Mouse (Mus musculus) hematopoietic stem cell, adult 5-6 weeks (primary cell): ENCODE results near the gene Faim2. TPM values are rescaled to one million over a fixed set of nuclear protein-coding genes. Genes with fewer than 3 reads are reported as not detected.
A peak's percentile ranks its signal among the peaks of the same experiment; 100 is the strongest.

Experiments used
- ATAC-seq, 2 experiments: fragments of 125-278 bp in 1 of 2; replicated peaks in 1 of 2; 2 replicates each; pipeline ENCODE4 v1.8.0; 2016 to 2017; ENCODE audit warnings: inconsistent platforms in 2 of 2, mild to moderate bottlenecking in 2 of 2, moderate number of reproducible peaks in 2 of 2, low read depth in 1 of 2, moderate TSS enrichment in 1 of 2; ENCODE audit not compliant: low FRiP score in 2 of 2, poor library complexity in 2 of 2, severe bottlenecking in 2 of 2, insufficient read depth in 1 of 2, low TSS enrichment in 1 of 2
- total RNA-seq: library from RNA; stranded (forward); fragments of 172-1452, 232-1000 nt; gene quantifications from 2 replicates; pipeline ENCODE4 v1.2.3, GENCODE M21; 2017

Faim2 gene
- total RNA-seq, 1 experiment from 2014 or later, result not detected

- ATAC-seq, result no peak
Measured at GRCm38 (mm10) chr15:99517715-99518114, 10.2 kb downstream of the Faim2 start.

DNA sequence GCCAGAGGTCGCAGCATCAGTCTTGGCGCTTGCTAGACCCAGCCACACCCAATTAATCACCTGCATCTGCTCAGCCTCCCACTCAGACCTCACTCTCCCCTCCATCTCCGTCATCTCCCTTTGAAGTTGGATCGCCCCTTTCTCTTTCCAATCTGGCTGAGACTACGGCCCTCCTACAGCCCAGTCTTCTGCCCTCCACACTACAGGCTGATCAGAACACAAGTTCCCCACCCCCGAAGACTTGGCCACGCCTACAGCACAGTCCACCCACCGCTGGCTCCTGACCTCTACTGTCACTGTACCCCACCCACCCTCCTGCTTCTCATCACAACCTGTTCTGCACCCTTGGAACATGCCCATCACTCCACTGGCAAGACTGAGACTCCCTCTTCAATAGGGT lies 11.2 kb downstream of the Faim2 start:
- ATAC-seq, result no peak

DNA sequence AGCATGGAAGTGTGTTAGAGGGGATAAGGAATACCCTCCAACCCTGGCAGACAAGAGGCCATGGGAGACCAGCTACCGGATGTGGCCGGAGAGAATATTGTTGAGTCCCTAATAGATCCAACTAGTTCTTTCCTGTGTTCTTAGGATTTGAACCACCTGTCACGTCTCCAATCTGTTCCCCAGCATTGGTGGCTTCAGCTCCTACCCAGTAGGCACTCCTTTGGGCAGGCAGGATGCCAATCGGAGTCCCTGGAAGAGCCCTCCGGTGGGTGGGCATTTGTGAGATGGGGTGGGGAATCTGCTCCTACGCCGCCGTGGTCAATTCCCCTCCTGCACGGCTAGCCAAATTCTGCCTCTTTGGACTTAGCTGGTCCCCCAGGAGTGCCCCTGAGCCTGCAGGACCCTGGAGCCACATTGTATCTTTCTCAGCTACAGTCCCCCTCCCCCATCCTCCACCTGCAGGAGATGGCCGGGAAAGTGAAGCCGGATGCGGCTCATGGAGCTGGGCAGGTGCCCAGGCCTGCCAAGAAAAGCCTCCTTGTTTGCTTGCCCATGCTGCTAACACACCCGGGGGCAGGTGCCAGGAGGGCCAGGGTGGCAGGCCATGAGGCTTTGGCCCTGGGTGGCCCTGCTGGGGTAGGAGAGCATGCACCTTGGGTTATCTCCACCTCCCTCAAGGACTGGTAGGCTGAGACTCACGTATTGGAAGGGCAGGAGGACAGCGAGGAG lies 16.0 kb downstream of the Faim2 start:
- no peak for ATAC-seq

DNA sequence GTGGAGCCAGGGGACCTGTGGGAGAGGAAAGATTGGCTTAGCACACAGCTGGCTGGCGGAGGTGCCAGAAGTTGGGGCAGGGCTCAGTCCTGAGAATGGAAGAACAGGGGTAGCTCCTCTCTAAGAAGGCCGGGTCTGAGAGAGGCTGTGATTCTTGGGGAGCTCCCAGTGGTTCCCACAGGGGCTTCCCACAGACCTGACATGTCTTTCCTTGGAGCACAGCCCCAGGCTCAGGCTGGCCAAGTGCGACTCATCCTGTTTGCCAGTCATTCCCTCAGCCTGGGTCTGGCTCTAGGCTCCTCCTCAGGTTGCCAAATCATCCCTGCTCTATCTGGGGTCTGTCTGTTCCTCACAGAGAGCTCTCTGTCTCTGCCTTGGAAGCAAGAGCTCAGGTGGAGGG lies 17.3 kb downstream of the Faim2 start:
- ATAC-seq, result no peak

- ATAC-seq, result no peak
Measured at GRCm38 (mm10) chr15:99509840-99510239, 18.1 kb downstream of the Faim2 start.

DNA sequence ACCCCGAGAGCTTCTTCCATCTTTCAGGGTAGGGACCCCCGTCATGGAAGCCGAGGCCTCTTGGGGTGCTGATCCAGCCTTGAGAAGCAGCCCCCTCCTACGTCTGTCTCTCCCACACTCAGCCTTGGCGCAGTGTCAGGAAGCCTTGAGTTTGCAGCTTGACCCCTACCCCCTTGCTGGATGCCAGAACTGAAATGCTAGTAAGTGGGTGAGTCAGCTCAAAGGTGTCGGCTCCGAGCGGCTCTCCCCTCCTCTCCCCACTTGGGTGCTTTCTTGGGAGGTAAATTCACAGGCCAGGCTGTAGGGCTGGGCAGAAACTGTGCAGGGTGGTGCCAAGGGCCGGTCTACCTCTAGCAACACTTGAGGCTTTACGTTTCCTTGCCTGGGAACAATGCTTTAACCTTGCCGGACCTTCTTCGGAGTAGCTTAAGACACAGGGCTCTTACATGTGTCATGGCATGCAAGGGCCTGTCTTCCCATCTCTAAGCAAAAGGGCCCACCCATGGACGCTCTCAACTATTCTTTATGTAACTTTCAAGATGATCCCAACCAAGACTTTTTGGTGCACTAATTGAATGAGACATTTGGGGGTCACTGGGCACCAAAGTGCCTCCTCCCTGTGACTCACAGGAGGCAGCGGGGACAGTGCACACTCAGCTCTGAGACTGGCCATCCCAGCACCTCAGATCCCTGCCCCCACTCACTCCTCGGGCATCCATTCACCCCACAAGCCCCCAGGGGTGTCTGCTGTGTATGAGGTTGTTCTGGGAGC lies 22.5 kb downstream of the Faim2 start:
- no peak for ATAC-seq

GRCm38 (mm10) chr15:99503256-99503655 lies 24.7 kb downstream of the Faim2 start:
- ATAC-seq, result no peak

GRCm38 (mm10) chr15:99502311-99502831 lies 25.6 kb downstream of the Faim2 start:
- ATAC-seq, result no peak

DNA sequence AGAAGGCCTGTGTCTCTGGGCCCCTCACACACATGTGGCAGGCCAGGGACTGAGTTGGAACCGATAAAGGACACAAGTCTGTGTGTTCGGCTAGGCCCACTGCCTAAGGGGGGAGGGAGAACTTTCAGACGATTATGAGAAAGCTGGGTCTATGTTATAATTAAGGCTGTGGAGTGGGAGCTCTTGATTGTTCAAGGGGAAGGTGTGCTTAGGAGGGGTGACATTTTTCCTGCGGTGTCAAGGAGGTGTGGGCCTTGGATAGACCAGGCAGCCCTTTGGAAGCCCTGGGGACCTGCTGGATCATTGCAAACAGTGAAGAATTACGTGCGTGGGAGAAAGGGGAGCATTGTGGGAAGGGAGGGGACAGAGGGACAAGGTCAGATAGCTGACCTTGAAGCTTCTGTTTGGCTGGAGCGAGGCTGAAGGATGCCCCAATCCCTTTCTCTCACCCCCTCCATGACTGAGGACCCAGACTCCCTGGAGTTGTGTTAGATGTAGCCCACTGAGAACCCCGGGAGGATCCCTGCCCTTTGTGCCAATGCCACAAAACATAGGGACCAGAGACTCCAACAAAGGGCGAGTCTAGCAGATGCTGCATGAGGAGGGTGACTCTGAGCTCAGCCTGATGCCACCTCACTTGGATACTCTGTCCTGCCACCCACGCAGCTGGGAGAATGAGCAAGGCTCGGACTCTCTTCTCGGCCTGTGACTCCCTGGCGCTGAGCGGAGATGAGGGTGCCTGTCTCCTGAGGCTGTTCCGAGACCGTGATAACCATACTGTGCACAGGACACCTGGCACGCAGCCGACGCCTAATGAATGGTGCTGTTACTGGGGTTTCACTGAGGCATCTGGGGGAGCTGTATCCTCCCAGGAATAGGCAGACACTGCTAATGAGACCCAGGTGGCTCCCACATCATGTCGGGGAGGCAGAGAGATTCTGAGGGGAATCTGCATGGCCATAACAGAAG lies 26.4 kb downstream of the Faim2 start:
- no peak for ATAC-seq

DNA sequence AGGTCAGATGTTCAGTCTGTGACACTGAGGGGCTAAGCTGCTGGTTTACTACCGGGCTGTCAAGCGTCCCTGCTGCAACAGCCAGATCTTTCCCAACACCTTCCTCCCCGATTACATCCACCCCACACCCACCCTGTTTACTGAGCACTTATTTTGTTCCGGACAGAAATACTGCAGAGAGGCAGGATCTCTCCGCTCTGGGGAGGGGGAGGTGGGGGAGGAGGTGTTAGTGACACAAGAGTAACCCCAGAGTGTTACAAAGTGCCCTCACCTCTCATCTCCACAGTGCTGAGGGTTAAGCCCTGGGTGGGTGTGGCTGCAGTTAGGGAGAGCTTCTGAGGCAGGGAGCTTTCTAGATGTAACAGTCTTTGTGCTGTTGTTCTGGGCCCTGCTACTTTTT lies 27.6 kb downstream of the Faim2 start:
- peak in 1 of 2 experiments; percentile 11; a peak in 1 of 4 replicates for ATAC-seq

DNA sequence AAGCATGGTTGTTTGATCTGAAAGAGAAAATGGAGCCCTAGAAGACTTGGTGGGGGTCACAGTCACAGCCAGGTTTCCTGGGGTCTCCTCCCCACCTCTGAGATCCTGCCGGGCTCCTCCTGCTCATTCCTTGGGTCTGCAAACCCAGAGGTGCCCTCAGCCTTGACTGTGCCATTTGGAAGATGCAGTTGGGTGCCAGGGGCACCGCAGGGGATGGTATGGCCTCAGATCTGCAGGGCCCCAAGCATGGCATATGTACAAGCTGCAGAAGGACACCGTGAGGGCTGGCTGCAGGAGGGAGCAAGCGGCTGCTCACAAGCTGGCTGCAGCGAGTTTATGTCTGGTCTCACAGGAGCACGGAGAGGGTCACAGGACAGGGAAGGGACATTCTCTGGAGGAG lies 28.2 kb downstream of the Faim2 start:
- no peak for ATAC-seq

GRCm38 (mm10) chr15:99498781-99499180 lies 29.2 kb downstream of the Faim2 start:
- ATAC-seq, result no peak

DNA sequence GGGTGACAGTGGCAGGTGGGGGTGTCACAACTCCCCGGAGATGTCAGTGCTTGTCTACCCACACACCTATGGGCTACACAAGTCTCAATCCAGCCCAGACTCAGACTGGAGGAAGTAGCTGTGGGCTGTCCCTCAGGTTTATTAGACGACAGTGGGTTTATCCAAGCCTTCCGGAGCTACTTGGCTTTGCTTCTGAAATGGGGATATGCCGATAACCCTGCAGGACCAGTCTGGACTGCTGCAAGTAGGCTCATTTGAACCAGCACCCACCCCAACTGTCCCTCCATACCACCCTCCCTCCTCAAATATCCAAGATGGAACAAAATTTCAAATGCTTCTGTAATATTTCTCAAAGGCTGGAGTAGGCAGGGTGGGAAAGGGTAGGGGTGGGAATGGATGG lies 29.6 kb downstream of the Faim2 start:
- peak in 1 of 2 experiments; percentile 29; a peak in 1 of 4 replicates for ATAC-seq

- peak in 1 of 2 experiments; percentile 61; a peak in 1 of 4 replicates for ATAC-seq
Measured at GRCm38 (mm10) chr15:99497527-99498242, 30.3 kb downstream of the Faim2 start.

GRCm38 (mm10) chr15:99497061-99497460 lies 30.9 kb downstream of the Faim2 start:
- peak; percentile 40 to 60; a peak in 3 of 4 replicates for ATAC-seq

DNA sequence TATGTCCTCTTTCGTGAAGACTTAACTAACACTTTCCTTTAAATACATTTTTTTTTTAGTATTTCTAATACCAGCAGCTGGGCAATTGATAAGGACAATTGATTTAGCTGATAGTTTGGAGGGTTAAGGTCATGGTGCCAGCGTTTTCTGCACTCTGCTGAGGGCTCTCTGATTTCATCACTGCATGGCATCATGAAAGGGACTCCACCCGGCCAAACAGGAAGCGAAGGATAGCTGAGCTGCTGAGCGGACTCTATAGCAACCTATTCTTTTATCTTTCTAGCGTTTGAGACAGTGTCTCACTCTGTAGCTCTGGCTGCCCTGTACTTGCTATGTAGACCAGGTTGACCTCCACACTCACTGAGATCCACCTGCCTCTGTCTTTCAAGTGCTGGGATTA lies 43.2 kb downstream of the Faim2 start:
- no peak for ATAC-seq

DNA sequence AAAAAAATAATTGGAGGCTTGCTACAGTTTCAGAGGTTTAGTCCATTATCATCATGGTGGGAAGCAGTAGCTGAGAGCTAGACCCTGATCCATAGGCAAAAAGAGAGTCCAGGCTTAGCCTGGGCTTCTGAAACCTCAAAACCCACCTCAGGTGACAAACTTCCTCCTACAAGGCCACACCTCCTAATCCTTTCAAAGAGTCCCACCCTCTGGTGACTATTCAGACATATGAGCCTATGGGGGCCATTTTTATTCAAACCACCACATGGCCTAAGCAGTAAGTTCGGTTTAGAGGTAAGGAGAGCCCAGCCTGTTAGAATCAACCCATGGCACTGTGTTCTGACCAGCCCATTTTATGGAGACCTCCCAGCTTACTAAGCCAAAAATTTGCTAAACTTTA lies 52.2 kb downstream of the Faim2 start:
- ATAC-seq, result no peak
